Mouse (Mus musculus): ENCODE results near the gene Ryk. TPM values are rescaled to one million over a fixed set of nuclear protein-coding genes. Genes with fewer than 3 reads are reported as not detected.

Ryk gene
- polyA plus RNA-seq, 1 experiment from 2014 or later: 31.6 TPM

GRCm38 (mm10) chr9:102951091-102951994, 116.6 kb downstream of the Ryk start:
- H3K36me3 ChIP-seq (ENCODE audit: control insufficient read depth, insufficient read depth, low read length): no peaks in the 10 kb centered on the region
- no peaks in the 10 kb centered on the region for H3K9me3 ChIP-seq (ENCODE audit: control insufficient read depth, low read length)
- H3K4me1 ChIP-seq (ENCODE audit: control insufficient read depth, insufficient read depth, low read length): no peaks in the 10 kb centered on the region
- DNase-seq (ENCODE audit: low spot score) (no peak), ATAC-seq (ENCODE audit: insufficient number of reproducible peaks, low FRiP score, low TSS enrichment, low read depth) (no peak)
- no peak overlapping the region for H3K9ac ChIP-seq (ENCODE audit: low read length)
- no peak overlapping the region for H3K4me3 ChIP-seq (ENCODE audit: low read depth, low read length)
- H3K27me3 ChIP-seq (ENCODE audit: control insufficient read depth, insufficient read depth, low read length): no peaks in the 10 kb centered on the region
- WGBS: 85% methylated on average over 9 of the region's 9 CpGs
- H3K27ac ChIP-seq (replicated peaks; ENCODE audit: low read depth, low read length): no peak overlapping the region
- H3K4me2 ChIP-seq (ENCODE audit: low read depth, severe bottlenecking): no peak overlapping the region

GRCm38 (mm10) chr9:102955866-102956265, 121.1 kb downstream of the Ryk start:
- ATAC-seq (ENCODE audit: insufficient number of reproducible peaks, low FRiP score, low TSS enrichment, low read depth) (no peak), DNase-seq (ENCODE audit: low spot score) (no peak)
- Histone ChIP-seq H3K27me3 (ENCODE audit: control insufficient read depth, insufficient read depth, low read length) (no peaks in the 10 kb centered on the region), H3K36me3 (ENCODE audit: control insufficient read depth, insufficient read depth, low read length) (no peaks in the 10 kb centered on the region), H3K9me3 (ENCODE audit: control insufficient read depth, low read length) (no peaks in the 10 kb centered on the region), H3K4me1 (ENCODE audit: control insufficient read depth, insufficient read depth, low read length) (no peaks in the 10 kb centered on the region), H3K27ac (replicated peaks; ENCODE audit: low read depth, low read length) (no peak overlapping the region), H3K4me3 (ENCODE audit: low read depth, low read length) (no peak overlapping the region), H3K4me2 (ENCODE audit: low read depth, severe bottlenecking) (no peak overlapping the region), H3K9ac (ENCODE audit: low read length) (no peak overlapping the region)
- 78% methylated on average over 3 of the region's 3 CpGs for WGBS

Other genes with a start within 250 kb of the Ryk start
- 179 and 180 TPM in 2 replicates for gene Anapc13, start 208.6 kb upstream of the Ryk start, polyA plus RNA-seq (2014; fragmentation: Nextera tagmentation; extraction: Ambion mirVana)
- 45.8 and 47.7 TPM in 2 replicates for gene Cep63, start 208.4 kb upstream of the Ryk start, polyA plus RNA-seq (2014; fragmentation: Nextera tagmentation; extraction: Ambion mirVana)
- gene Amotl2, start 118.2 kb upstream of the Ryk start, polyA plus RNA-seq (2014; fragmentation: Nextera tagmentation; extraction: Ambion mirVana): 34.3 and 40.6 TPM in 2 replicates
- 0.54 and 0.60 TPM in 2 replicates for gene Slco2a1, start 153.8 kb downstream of the Ryk start, polyA plus RNA-seq (2014; fragmentation: Nextera tagmentation; extraction: Ambion mirVana)